Mouse (Mus musculus) embryonic facial prominence, embryonic 12.5 days (tissue): ENCODE results near the gene Diras1. TPM values are rescaled to one million over a fixed set of nuclear protein-coding genes. Genes with fewer than 3 reads are reported as not detected.

Experiments
- ATAC-seq: fragments of 200-750 bp; cut with Nextera tagmentation; 2 replicates; pipeline ENCODE4 v1.8.0; 2017; ENCODE audit not compliant: insufficient number of reproducible peaks, insufficient read depth, low FRiP score, low TSS enrichment
- H3K27ac ChIP-seq: fragments of 300-500 bp; sonication (generic); 2 replicates; pipeline ENCODE4 v1.5.1; 2016; ENCODE audit warnings: mild to moderate bottlenecking
- H3K27me3 ChIP-seq: fragments of 300-500 bp; sonication (generic); 2 replicates; pipeline ENCODE4 v1.6.1; 2016; ENCODE audit warnings: mild to moderate bottlenecking, moderate library complexity
- H3K36me3 ChIP-seq: fragments of 300-500 bp; sonication (generic); 2 replicates; pipeline ENCODE4 v1.6.1; 2016; ENCODE audit warnings: mild to moderate bottlenecking
- H3K4me1 ChIP-seq: fragments of 300-500 bp; sonication (generic); 2 replicates; pipeline ENCODE4 v1.6.1; 2016
- H3K4me2 ChIP-seq: fragments of 300-500 bp; sonication (generic); replicated peaks from 2 replicates; pipeline ENCODE4 v1.6.1; 2016; ENCODE audit warnings: mild to moderate bottlenecking, moderate library complexity
- H3K4me3 ChIP-seq: fragments of 300-500 bp; sonication (generic); 2 replicates; pipeline ENCODE4 v1.5.1; 2016; ENCODE audit warnings: mild to moderate bottlenecking
- H3K9ac ChIP-seq: fragments of 300-500 bp; sonication (generic); 2 replicates; pipeline ENCODE4 v1.6.1; 2016; ENCODE audit warnings: mild to moderate bottlenecking, moderate library complexity
- H3K9me3 ChIP-seq: fragments of 300-500 bp; sonication (generic); 2 replicates; pipeline ENCODE4 v1.6.1; 2016; ENCODE audit warnings: mild to moderate bottlenecking, moderate library complexity
- WGBS: fragments of 180-500 bp; shearing (Covaris S2); methylation state at CpG from one replicate; pipeline ENCODE4 v1.1.7; 2016; 5-methylcytosine and 5-hydroxymethylcytosine counted together
- polyA plus RNA-seq: library from polyadenylated mRNA; unstranded; fragments of >200 nt; fragmentation: Nextera tagmentation; extraction: Ambion mirVana; gene quantifications from 2 replicates; pipeline ENCODE4 v1.2.1, GENCODE M21; 2016

The Diras1 gene
- polyA plus RNA-seq, 1 experiment from 2014 or later = 1.9 TPM

DNA sequence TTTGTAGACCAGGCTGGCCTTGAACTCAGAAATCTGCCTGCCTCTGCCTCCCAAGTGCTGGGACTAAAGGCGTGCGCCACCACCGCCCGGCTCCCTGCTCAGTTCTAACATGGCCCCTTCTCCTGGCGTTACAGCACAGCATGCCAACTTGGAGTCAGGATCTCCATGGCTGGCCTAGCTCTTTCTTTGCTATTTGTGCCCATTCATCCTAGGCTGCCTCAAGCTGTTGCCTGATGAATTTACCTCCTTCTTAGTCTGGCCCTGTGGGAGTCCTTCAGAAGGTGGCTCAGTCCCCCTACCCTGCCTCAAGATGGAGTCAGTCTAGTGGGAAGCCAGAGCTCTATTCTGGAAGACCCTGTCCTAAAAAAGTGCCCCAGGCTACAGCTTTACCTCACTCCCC is 1.4 kb upstream of the Diras1 start:
- Histone ChIP-seq H3K9me3 (no peaks in the 10 kb centered on the region), H3K4me1 (peaks cover 5% of the 10 kb centered on the region; the same call in 1 of the 2 replicates), H3K4me3 (no peak overlapping the region), H3K36me3 (peaks cover 17% of the 10 kb centered on the region), H3K27ac (no peak overlapping the region), H3K4me2 (no peak overlapping the region), H3K9ac (no peak overlapping the region), H3K27me3 (peaks cover 34% of the 10 kb centered on the region)
- WGBS = 94% methylated on average over 5 of the region's 5 CpGs
- ATAC-seq = no peak

DNA sequence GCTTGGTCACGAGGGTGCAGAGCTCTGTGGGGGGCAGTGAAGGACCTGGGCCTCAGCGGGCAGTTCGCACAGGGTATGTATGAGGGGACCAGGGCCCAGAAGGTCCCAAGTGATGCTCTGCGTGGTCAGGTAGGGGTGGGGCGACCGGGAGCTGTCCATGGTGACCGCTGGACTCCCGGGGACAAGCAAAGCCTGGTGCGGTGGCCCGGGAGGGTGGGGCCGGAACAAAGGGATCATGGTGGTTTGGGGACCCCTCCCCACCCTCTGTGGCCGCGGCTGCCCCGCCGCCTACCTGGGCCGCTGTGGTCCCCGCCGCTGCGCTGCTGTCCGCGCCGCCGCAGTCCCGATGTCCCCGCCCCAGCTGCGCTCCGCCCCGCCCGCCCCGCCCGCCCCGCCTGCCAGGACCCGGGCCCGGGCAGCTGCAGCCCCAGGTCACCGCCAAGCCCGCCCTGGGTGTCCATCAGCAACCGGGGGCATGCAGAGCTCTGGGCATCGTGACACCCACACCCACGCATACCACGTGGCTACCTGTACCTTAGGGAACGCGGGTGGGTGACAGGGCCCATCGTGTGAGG is 328 bp downstream of the Diras1 start:
- Histone ChIP-seq H3K27ac (no peak overlapping the region), H3K4me1 (peaks cover 5% of the 10 kb centered on the region; the same call in 1 of the 2 replicates), H3K9ac (peak overlapping the region; percentile 37), H3K4me2 (peak overlapping the region; percentile 56), H3K36me3 (0 out of 2 replicates have a peak, but pooled peaks cover under 1% of the 10 kb centered on the region), H3K4me3 (peak overlapping the region; percentile 30), H3K9me3 (no peaks in the 10 kb centered on the region), H3K27me3 (peaks cover 45% of the 10 kb centered on the region)
- 0 out of 2 replicates have a peak, but pooled peaks have one; percentile 7 for ATAC-seq
- WGBS = 2% methylated on average over 41 of the region's 43 CpGs

GRCm38 (mm10) chr10:81024346-81024937 is 1.0 kb downstream of the Diras1 start:
- WGBS = 78% methylated on average over 5 of the region's 5 CpGs
- Histone ChIP-seq H3K36me3 (no peaks in the 10 kb centered on the region), H3K9me3 (no peaks in the 10 kb centered on the region), H3K4me2 (peak overlapping the region; percentile 56; the same call in 1 of the 2 replicates), H3K27me3 (peaks cover 45% of the 10 kb centered on the region), H3K27ac (no peak overlapping the region), H3K4me1 (peaks cover 5% of the 10 kb centered on the region; the same call in 1 of the 2 replicates), H3K4me3 (no peak overlapping the region), H3K9ac (no peak overlapping the region)
- ATAC-seq = no peak

DNA sequence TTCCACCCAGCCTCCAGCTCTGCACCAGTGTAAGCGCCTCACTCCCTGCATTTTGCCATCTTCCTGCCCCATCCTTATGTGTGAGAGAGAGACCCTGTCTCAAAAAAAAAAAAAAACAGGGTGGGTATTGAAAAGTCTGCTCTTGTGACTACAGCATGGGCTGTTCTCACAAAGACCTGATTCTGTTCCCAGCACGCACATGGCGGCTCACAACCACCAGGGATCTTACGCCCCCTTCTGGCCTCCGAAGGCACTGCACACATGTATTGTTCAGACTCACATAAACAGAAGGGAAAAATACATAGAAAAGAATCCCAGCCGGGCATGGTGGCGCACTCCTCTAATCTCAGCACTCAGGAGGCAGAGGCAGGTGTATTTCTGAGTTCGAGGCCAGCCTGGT is 2.7 kb downstream of the Diras1 start:
- H3K27ac ChIP-seq = no peak overlapping the region
- H3K36me3 ChIP-seq = no peaks in the 10 kb centered on the region
- no peak overlapping the region for H3K4me3 ChIP-seq
- no peaks in the 10 kb centered on the region for H3K9me3 ChIP-seq
- WGBS = 64% methylated on average over 8 of the region's 8 CpGs
- no peak overlapping the region for H3K9ac ChIP-seq
- H3K27me3 ChIP-seq = peaks cover 45% of the 10 kb centered on the region
- no peak for ATAC-seq
- H3K4me1 ChIP-seq = peaks cover 5% of the 10 kb centered on the region; the same call in 1 of the 2 replicates
- no peak overlapping the region for H3K4me2 ChIP-seq

GRCm38 (mm10) chr10:81021547-81022110 is 3.8 kb downstream of the Diras1 start:
- Histone ChIP-seq H3K4me3 (no peak overlapping the region), H3K9me3 (no peaks in the 10 kb centered on the region), H3K4me2 (peak overlapping the region; percentile 16), H3K4me1 (peaks cover 5% of the 10 kb centered on the region; the same call in 1 of the 2 replicates), H3K27me3 (peaks cover 45% of the 10 kb centered on the region), H3K27ac (no peak overlapping the region), H3K36me3 (no peaks in the 10 kb centered on the region), H3K9ac (no peak overlapping the region)
- 17% methylated on average over 26 of the region's 26 CpGs for WGBS
- ATAC-seq = no peak

- WGBS = 53% methylated on average over 2 of the region's 2 CpGs
- H3K36me3 ChIP-seq = no peaks in the 10 kb centered on the region
- H3K27me3 ChIP-seq = peaks cover 40% of the 10 kb centered on the region
- H3K4me2 ChIP-seq = no peak overlapping the region
- H3K9me3 ChIP-seq = no peaks in the 10 kb centered on the region
- ATAC-seq = no peak
- no peak overlapping the region for H3K9ac ChIP-seq
- H3K4me3 ChIP-seq = no peak overlapping the region
- H3K4me1 ChIP-seq = peaks cover 3% of the 10 kb centered on the region; the same call in 1 of the 2 replicates
- no peak overlapping the region for H3K27ac ChIP-seq
Observed at GRCm38 (mm10) chr10:81020207-81020606, 5.3 kb downstream of the Diras1 start.

- Histone ChIP-seq H3K27ac (no peak overlapping the region), H3K9ac (no peak overlapping the region)
Observed at GRCm38 (mm10) chr10:81019687-81020086, 5.8 kb downstream of the Diras1 start.

GRCm38 (mm10) chr10:81018326-81018725 is 7.1 kb downstream of the Diras1 start:
- no peak overlapping the region for H3K27ac ChIP-seq
- H3K27me3 ChIP-seq = peaks cover 22% of the 10 kb centered on the region
- no peak overlapping the region for H3K4me3 ChIP-seq
- no peaks in the 10 kb centered on the region for H3K36me3 ChIP-seq
- ATAC-seq = no peak
- H3K9ac ChIP-seq = no peak overlapping the region
- H3K4me1 ChIP-seq = 0 out of 2 replicates have a peak, but pooled peaks cover 6% of the 10 kb centered on the region
- no peak overlapping the region for H3K4me2 ChIP-seq
- no peaks in the 10 kb centered on the region for H3K9me3 ChIP-seq
- WGBS = 47% methylated on average over 10 of the region's 10 CpGs

More at GRCm38 (mm10) chr10:81019687-81020086, 5.8 kb downstream of the Diras1 start:
- Histone ChIP-seq H3K9me3 (no peaks in the 10 kb centered on the region), H3K4me1 (no peaks in the 10 kb centered on the region), H3K4me3 (no peak overlapping the region), H3K4me2 (no peak overlapping the region), H3K27me3 (peaks cover 35% of the 10 kb centered on the region), H3K36me3 (no peaks in the 10 kb centered on the region)
- ATAC-seq = no peak
- 76% methylated on average over 6 of the region's 6 CpGs for WGBS

GRCm38 (mm10) chr10:81016645-81017044 is 8.8 kb downstream of the Diras1 start:
- no peaks in the 10 kb centered on the region for H3K9me3 ChIP-seq
- no peak overlapping the region for H3K4me3 ChIP-seq
- no peak overlapping the region for H3K9ac ChIP-seq
- H3K27ac ChIP-seq = no peak overlapping the region
- no peak for ATAC-seq
- 0 out of 2 replicates have a peak, but pooled peaks cover 6% of the 10 kb centered on the region for H3K4me1 ChIP-seq
- no peaks in the 10 kb centered on the region for H3K36me3 ChIP-seq
- H3K4me2 ChIP-seq = no peak overlapping the region
- peaks cover 9% of the 10 kb centered on the region for H3K27me3 ChIP-seq
- 3% methylated on average over 7 of the region's 7 CpGs for WGBS

GRCm38 (mm10) chr10:81015666-81016065 is 9.8 kb downstream of the Diras1 start:
- Histone ChIP-seq H3K9ac (no peak overlapping the region), H3K4me3 (no peak overlapping the region), H3K4me2 (no peak overlapping the region)

GRCm38 (mm10) chr10:81014393-81015384 is 10.8 kb downstream of the Diras1 start, which contains the start of gene Gng7:
TSS of gene Gng7 (minus strand) at chr10:81014945.
- Histone ChIP-seq H3K9ac (peak within 1 kb of the TSS; percentile 61), H3K36me3 (no peaks in the 10 kb centered on the region), H3K27me3 (no peaks in the 10 kb centered on the region), H3K9me3 (no peaks in the 10 kb centered on the region), H3K4me3 (peak within 1 kb of the TSS; percentile 46), H3K4me1 (0 out of 2 replicates have a peak, but pooled peaks cover 6% of the 10 kb centered on the region), H3K27ac (no peak within 1 kb of the TSS), H3K4me2 (peak within 1 kb of the TSS; percentile 60)
- 10% methylated on average over 31 of the region's 31 CpGs for WGBS
- ATAC-seq = peak; percentile 90

More at GRCm38 (mm10) chr10:81015666-81016065, 9.8 kb downstream of the Diras1 start:
- Histone ChIP-seq H3K9me3 (no peaks in the 10 kb centered on the region), H3K36me3 (no peaks in the 10 kb centered on the region), H3K27me3 (no peaks in the 10 kb centered on the region), H3K27ac (no peak overlapping the region), H3K4me1 (0 out of 2 replicates have a peak, but pooled peaks cover 6% of the 10 kb centered on the region)
- no peak for ATAC-seq
- 89% methylated on average over 2 of the region's 2 CpGs for WGBS
